Mouse (Mus musculus) heart, adult 2 months (tissue): ENCODE measurements at regions not wholly inside any gene's neighbourhood (a gene's known extent, or its start where the extent isn't known, plus 50 kb on each side); places are given as distances from the start of the nearest gene placed in this dataset.

Source experiments
- CTCF ChIP-seq: fragments of 200-600 bp; IDR thresholded peaks from 2 replicates; pipeline ENCODE4 v1.8.1; 2022; ENCODE audit warnings: antibody characterized with exemption, mild to moderate bottlenecking, moderate library complexity
- POLR2A ChIP-seq: fragments of 200-500 bp; IDR thresholded peaks from 2 replicates; pipeline ENCODE4 v1.6.1; 2011; ENCODE audit warnings: mild to moderate bottlenecking, low read depth, low read length, control low read depth; ENCODE audit not compliant: insufficient read depth

- no peak for TF ChIP-seq CTCF
- no peak for TF ChIP-seq POLR2A
These were observed 55.2 kb upstream of the Pth start for GRCm38 (mm10) chr7:113443566-113443965.
